Mouse (Mus musculus) limb, embryonic 14.5 days (tissue): ENCODE data around the gene Tulp3. TPM values are rescaled to one million over a fixed set of nuclear protein-coding genes. Genes with fewer than 3 reads are reported as not detected.

Source experiments
- ATAC-seq: fragments of 200-750 bp; cut with Nextera tagmentation; 2 replicates; pipeline ENCODE4 v1.8.0; 2017; ENCODE audit warnings: low read depth, moderate number of reproducible peaks, moderate TSS enrichment; ENCODE audit not compliant: low FRiP score
- DNase-seq: peaks from one replicate; pipeline ENCODE4 v3.0.0-alpha.2; 2015; ENCODE audit warnings: low spot score
- H3K27ac ChIP-seq: fragments of 300-500 bp; sonication (generic); replicated peaks from 2 replicates; pipeline ENCODE4 v1.5.1; 2014; ENCODE audit warnings: low read depth, mild to moderate bottlenecking, low read length, moderate library complexity, mixed read lengths
- H3K27me3 ChIP-seq: fragments of 300-500 bp; sonication (generic); 2 replicates; pipeline ENCODE4 v1.6.1; 2014; ENCODE audit warnings: low read length, mixed read lengths; ENCODE audit not compliant: control insufficient read depth, insufficient read depth
- H3K36me3 ChIP-seq: fragments of 300-500 bp; sonication (generic); 2 replicates; pipeline ENCODE4 v1.6.1; 2014; ENCODE audit warnings: mild to moderate bottlenecking, low read length, moderate library complexity, mixed read lengths; ENCODE audit not compliant: control insufficient read depth, insufficient read depth
- H3K4me1 ChIP-seq: fragments of 300-500 bp; sonication (generic); 2 replicates; pipeline ENCODE4 v1.6.1; 2014; ENCODE audit warnings: antibody characterized with exemption, low read length, mixed read lengths; ENCODE audit not compliant: control insufficient read depth, insufficient read depth
- H3K4me2 ChIP-seq: fragments of 300-500 bp; sonication (generic); replicated peaks from 2 replicates; pipeline ENCODE4 v1.6.1; 2014; ENCODE audit warnings: low read depth, mild to moderate bottlenecking, low read length, moderate library complexity; ENCODE audit not compliant: severe bottlenecking
- H3K4me3 ChIP-seq: fragments of 300-500 bp; sonication (generic); replicated peaks from 2 replicates; pipeline ENCODE4 v1.5.1; 2014; ENCODE audit warnings: low read length
- H3K9ac ChIP-seq: fragments of 300-500 bp; sonication (generic); 2 replicates; pipeline ENCODE4 v1.6.1; 2014; ENCODE audit warnings: mild to moderate bottlenecking, low read depth, low read length, moderate library complexity; ENCODE audit not compliant: severe bottlenecking
- H3K9me3 ChIP-seq: fragments of 300-500 bp; sonication (generic); 2 replicates; pipeline ENCODE4 v1.6.1; 2016; ENCODE audit warnings: low read length; ENCODE audit not compliant: control insufficient read depth
- POLR2A ChIP-seq: fragments of 200-500 bp; IDR thresholded peaks from 2 replicates; pipeline ENCODE4 v1.8.0; 2012; ENCODE audit warnings: inconsistent platforms, mild to moderate bottlenecking, moderate library complexity, borderline replicate concordance; ENCODE audit not compliant: insufficient read depth, insufficient read length; ENCODE audit errors: extremely low read depth
- WGBS: fragments of 180-500 bp; shearing (Covaris S2); extraction: QIAGEN DNeasy Blood & Tissue Kit; methylation state at CpG from one replicate; pipeline ENCODE4 v1.1.7; 2014; 5-methylcytosine and 5-hydroxymethylcytosine counted together
- polyA plus RNA-seq, 2 experiments: library from polyadenylated mRNA; depleted of rRNA in 1 of 2; stranded (reverse) in 1 of 2; unstranded in 1 of 2; fragments of >200 nt; fragmentation: Nextera tagmentation in 1 of 2; extraction: Ambion mirVana in 1 of 2; gene quantifications; 2 replicates each; pipeline versions ENCODE4 v1.2.1 to v1.2.3; 2012 to 2014

Gene Tulp3
- polyA plus RNA-seq, 2 experiments, result 20.3 to 49.0 TPM

GRCm38 (mm10) chr6:128282126-128282525, 73.5 kb downstream of the Tulp3 start:
- H3K4me3 ChIP-seq, result no peak overlapping the region
- H3K36me3 ChIP-seq, result no peaks in the 10 kb centered on the region
- no peaks in the 10 kb centered on the region for H3K9me3 ChIP-seq
- TF ChIP-seq POLR2A, result no peak
- no peak for DNase-seq
- H3K4me1 ChIP-seq, result peaks cover 15% of the 10 kb centered on the region
- ATAC-seq, result no peak
- H3K9ac ChIP-seq, result no peak overlapping the region
- no peak overlapping the region for H3K27ac ChIP-seq
- 42% methylated on average over 3 of the region's 3 CpGs for WGBS
- H3K27me3 ChIP-seq, result no peaks in the 10 kb centered on the region
- H3K4me2 ChIP-seq, result no peak overlapping the region

- peaks cover 10% of the 10 kb centered on the region for H3K4me1 ChIP-seq
- H3K27ac ChIP-seq, result no peak overlapping the region
- DNase-seq, result no peak
- no peak for TF ChIP-seq POLR2A
- H3K9me3 ChIP-seq, result no peaks in the 10 kb centered on the region
- WGBS, result 46% methylated on average over 14 of the region's 14 CpGs
- H3K9ac ChIP-seq, result no peak overlapping the region
- no peaks in the 10 kb centered on the region for H3K27me3 ChIP-seq
- H3K36me3 ChIP-seq, result no peaks in the 10 kb centered on the region
- no peak overlapping the region for H3K4me3 ChIP-seq
- no peak for ATAC-seq
- no peak overlapping the region for H3K4me2 ChIP-seq
Measured at GRCm38 (mm10) chr6:128280472-128281145, 75.0 kb downstream of the Tulp3 start.

- no peak overlapping the region for H3K4me3 ChIP-seq
- no peaks in the 10 kb centered on the region for H3K36me3 ChIP-seq
- H3K9ac ChIP-seq, result no peak overlapping the region
- no peak overlapping the region for H3K4me2 ChIP-seq
- no peak for TF ChIP-seq POLR2A
- WGBS, result 14% methylated on average over 5 of the region's 5 CpGs
- DNase-seq (peak; percentile 41), ATAC-seq (peak; percentile 48)
- peaks cover 7% of the 10 kb centered on the region for H3K4me1 ChIP-seq
- peak overlapping the region; percentile 20; the same call in 1 of the 2 replicates for H3K27ac ChIP-seq
- no peaks in the 10 kb centered on the region for H3K9me3 ChIP-seq
- H3K27me3 ChIP-seq, result no peaks in the 10 kb centered on the region
Measured at GRCm38 (mm10) chr6:128279608-128280007, 76.0 kb downstream of the Tulp3 start.

- no peak overlapping the region for H3K4me3 ChIP-seq
- no peaks in the 10 kb centered on the region for H3K36me3 ChIP-seq
- H3K27ac ChIP-seq, result no peak overlapping the region
- DNase-seq, result no peak
- ATAC-seq, result no peak
- H3K9ac ChIP-seq, result no peak overlapping the region
- no peaks in the 10 kb centered on the region for H3K27me3 ChIP-seq
- 69% methylated on average over 4 of the region's 4 CpGs for WGBS
- H3K4me2 ChIP-seq, result no peak overlapping the region
- TF ChIP-seq POLR2A, result no peak
- no peaks in the 10 kb centered on the region for H3K9me3 ChIP-seq
- peaks cover 7% of the 10 kb centered on the region for H3K4me1 ChIP-seq
Measured at GRCm38 (mm10) chr6:128279099-128279498, 76.6 kb downstream of the Tulp3 start.

GRCm38 (mm10) chr6:128277132-128278085, 78.2 kb downstream of the Tulp3 start:
- no peak for TF ChIP-seq POLR2A
- DNase-seq, result no peak
- Histone ChIP-seq H3K9ac (no peak overlapping the region), H3K4me1 (peaks cover 7% of the 10 kb centered on the region), H3K27ac (no peak overlapping the region), H3K27me3 (no peaks in the 10 kb centered on the region), H3K4me2 (no peak overlapping the region), H3K9me3 (no peaks in the 10 kb centered on the region), H3K4me3 (no peak overlapping the region), H3K36me3 (no peaks in the 10 kb centered on the region)
- 77% methylated on average over 11 of the region's 11 CpGs for WGBS
- no peak for ATAC-seq
